Comparison of ENCODE assay signal across 1 mouse cellular context in the genomic region with DNA sequence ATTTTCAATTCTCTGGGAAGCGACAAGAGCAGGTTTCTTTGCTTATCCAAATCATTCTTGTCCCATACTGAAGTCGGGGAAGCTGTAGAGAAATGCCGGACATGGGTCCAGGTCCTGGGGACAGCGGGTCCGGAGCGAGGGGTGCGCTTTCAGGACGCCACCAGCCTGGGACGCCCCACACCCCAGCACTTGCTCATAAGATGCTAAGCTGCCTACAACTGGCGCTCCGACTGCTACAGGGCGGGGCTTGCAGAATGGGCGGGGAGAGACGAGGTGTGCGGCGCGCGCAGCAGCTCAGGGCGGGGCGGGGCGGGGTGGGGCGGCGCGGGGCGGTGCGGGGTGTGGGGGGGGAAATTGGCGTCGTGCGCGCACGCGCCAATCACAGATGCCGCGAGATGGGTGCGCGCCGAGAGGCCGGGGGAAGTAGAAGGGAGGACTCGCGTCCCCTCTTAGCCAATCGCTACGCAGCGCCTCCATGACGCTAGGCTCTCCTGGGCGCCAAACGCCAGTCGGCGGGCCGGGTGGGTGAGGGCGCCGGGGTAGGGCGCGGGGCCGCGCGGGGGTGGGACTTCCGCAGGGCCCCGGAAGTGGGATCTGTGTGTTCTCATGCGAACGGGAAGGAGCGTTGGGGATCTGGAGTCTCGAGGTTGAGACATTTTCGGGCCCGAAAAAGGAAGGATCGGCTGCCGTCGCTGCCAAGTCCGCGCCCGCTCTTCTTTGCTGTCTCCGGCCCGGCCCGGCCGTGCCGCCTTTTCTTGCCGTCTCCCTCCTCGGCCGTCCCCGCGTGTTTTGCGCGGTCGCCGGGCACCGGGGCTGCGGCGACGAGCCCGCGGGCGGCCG.
TF ChIP-seq lines count a peak whose summit lies in the region.

A gene (plus strand): TSS at position 566 of the 840 bp plus-strand sequence.

TF ChIP-seq in CH12.LX, 34 proteins besides CTCF, POLR2A, EP300 and RAD21 (continued from another document):
- TF ChIP-seq POLR2AphosphoS2 (IDR thresholded peaks at IDR 0.05; ENCODE audit: low read depth, low read length) (peak; percentile 70; the same call in 1 of the 2 replicates), MAX (IDR thresholded peaks at IDR 0.05; ENCODE audit: low read length) (peak; percentile 44; the same call in 1 of the 2 replicates), MEF2A (IDR thresholded peaks at IDR 0.05; ENCODE audit: borderline replicate concordance, low read depth, low read length) (0 out of 2 replicates have a peak, but pooled peaks have one; percentile 18), HCFC1 (IDR thresholded peaks at IDR 0.05; ENCODE audit: low read depth, low read length) (peak; percentile 83), IRF4 (IDR thresholded peaks at IDR 0.05; ENCODE audit: low read depth, low read length) (0 out of 2 replicates have a peak, but pooled peaks have one; percentile 35), ZMIZ1 (IDR thresholded peaks at IDR 0.05; ENCODE audit: low read depth, low read length) (peak; percentile 63), USF1 (IDR thresholded peaks at IDR 0.05; ENCODE audit: low read depth, low read length) (no peak), TCF12 (IDR thresholded peaks at IDR 0.05; ENCODE audit: low read depth, low read length) (peak; percentile 56), KAT2A (IDR thresholded peaks at IDR 0.05; ENCODE audit: insufficient replicate concordance, low read length) (peak; percentile 80; the same call in 1 of the 2 replicates), ZNF384 (IDR thresholded peaks at IDR 0.05; ENCODE audit: low read depth, low read length) (no peak), MAFK (IDR thresholded peaks at IDR 0.05; ENCODE audit: insufficient replicate concordance, low read length) (no peak), NELFE (IDR thresholded peaks at IDR 0.05; ENCODE audit: low read depth, low read length) (peak; percentile 80), ELF1 (IDR thresholded peaks at IDR 0.05; ENCODE audit: low read depth, low read length) (peak; percentile 88), SIN3A (IDR thresholded peaks at IDR 0.05; ENCODE audit: low read length) (peak; percentile 82), TBP (conservative IDR thresholded peaks at IDR 0.05; ENCODE audit: low read depth, low read length) (peak; percentile 55; the same call in 1 of the 2 replicates), SMC3 (IDR thresholded peaks at IDR 0.05; ENCODE audit: low read depth, low read length) (no peak), ETS1 (conservative IDR thresholded peaks at IDR 0.05; ENCODE audit: low read depth, low read length) (no peak), PAX5 (IDR thresholded peaks at IDR 0.05; ENCODE audit: low read length) (no peak), MYC (IDR thresholded peaks at IDR 0.05; ENCODE audit: low read depth, low read length) (peak; percentile 58; the same call in 1 of the 2 replicates), MXI1 (IDR thresholded peaks at IDR 0.05; ENCODE audit: low read depth, low read length) (peak; percentile 81), E2F4 (IDR thresholded peaks at IDR 0.05; ENCODE audit: insufficient replicate concordance, low read depth, low read length) (peak; percentile 86; the same call in 1 of the 2 replicates), ZKSCAN1 (IDR thresholded peaks at IDR 0.05; ENCODE audit: borderline replicate concordance, low read depth, low read length) (no peak), MAZ (IDR thresholded peaks at IDR 0.05; ENCODE audit: low read depth, low read length) (no peak), RCOR1 (conservative IDR thresholded peaks at IDR 0.05; ENCODE audit: low read depth, low read length) (no peak), CHD2 (IDR thresholded peaks at IDR 0.05; ENCODE audit: low read length) (peak; percentile 94), CHD1 (IDR thresholded peaks at IDR 0.05; ENCODE audit: low read depth, low read length) (no peak), USF2 (conservative IDR thresholded peaks at IDR 0.05; ENCODE audit: low read depth, low read length) (no peak), JUND (conservative IDR thresholded peaks at IDR 0.05; ENCODE audit: low read depth, low read length) (no peak), JUN (IDR thresholded peaks at IDR 0.05; ENCODE audit: insufficient read depth, low read depth, low read length) (no peak), GABPA (IDR thresholded peaks at IDR 0.05; ENCODE audit: insufficient replicate concordance, low read depth, low read length) (no peak), UBTF (IDR thresholded peaks at IDR 0.05; ENCODE audit: low read depth, low read length) (0 out of 2 replicates have a peak, but pooled peaks have one; percentile 18)
